10 mouse cellular contexts compared by ENCODE assay signal in the genomic region with DNA sequence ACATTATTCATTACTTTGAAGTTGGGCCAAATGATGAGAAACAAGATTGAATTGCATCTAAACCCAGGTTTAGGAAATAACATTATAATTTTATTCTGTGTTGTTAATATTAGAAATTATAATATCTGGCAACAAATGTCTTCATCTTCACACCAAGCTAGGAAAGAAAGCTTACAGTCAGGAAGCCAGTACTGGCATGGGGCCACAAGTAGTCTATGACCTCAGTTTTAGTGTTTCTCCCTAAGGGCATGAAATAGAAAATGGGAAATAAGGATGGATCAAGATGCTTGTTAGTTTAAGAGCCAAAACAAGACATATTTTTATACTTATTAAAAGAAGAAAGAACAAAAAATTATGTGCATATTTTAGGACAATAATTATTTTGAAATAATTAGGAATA.
DNase-seq lines count a peak whose midpoint lies in the region.
"Had no signal": no experiment of that assay in that cellular context is flagged by ENCODE, and none has a peak within 500 bp of the region (broad histone marks: within the 10 kb centered on the region; RNA-seq: fewer than 3 reads in every experiment).

No protein-coding gene starts in this region.

- DNase-seq in cerebellum, postnatal 10 days: peak; percentile 30 to 40
- DNase-seq in cerebellum, postnatal 4 days (ENCODE audit: low spot score in 2 of 2): no peak
- DNase-seq in kidney, postnatal 14 days: peak; percentile 43
- no peak for DNase-seq in kidney, adult 11 months
- peak; percentile 21 for DNase-seq in brain, adult 2 months (ENCODE audit: low read depth, low spot score)
- peak; percentile 54 for DNase-seq in heart, postnatal 4 days
- DNase-seq in spleen, adult 12 weeks (ENCODE audit: low spot score): no peak
- no peak for DNase-seq in MN1 (ENCODE audit: low spot score)
- DNase-seq: liver, embryonic 13.5 days; thymus, postnatal 25 days had no signal

Comparison
In these comparisons a context has a peak if more than half of its experiments do, and no peak if none do; other contexts are left out.
1. DNase-seq: peak in cerebellum, postnatal 10 days (2 of 2), kidney, postnatal 14 days (single experiment), brain, adult 2 months (single experiment) and heart, postnatal 4 days (single experiment); none in cerebellum, postnatal 4 days (0 of 2), kidney, adult 11 months (single experiment), spleen, adult 12 weeks (single experiment) and MN1 (single experiment).